Mouse (Mus musculus): Measurements from ENCODE around the gene Phf12. TPM values are rescaled to one million over a fixed set of nuclear protein-coding genes. Genes with fewer than 3 reads are reported as not detected.

Phf12 gene
- polyA plus RNA-seq, 2 experiments, result 18.3 to 81.2 TPM

DNA sequence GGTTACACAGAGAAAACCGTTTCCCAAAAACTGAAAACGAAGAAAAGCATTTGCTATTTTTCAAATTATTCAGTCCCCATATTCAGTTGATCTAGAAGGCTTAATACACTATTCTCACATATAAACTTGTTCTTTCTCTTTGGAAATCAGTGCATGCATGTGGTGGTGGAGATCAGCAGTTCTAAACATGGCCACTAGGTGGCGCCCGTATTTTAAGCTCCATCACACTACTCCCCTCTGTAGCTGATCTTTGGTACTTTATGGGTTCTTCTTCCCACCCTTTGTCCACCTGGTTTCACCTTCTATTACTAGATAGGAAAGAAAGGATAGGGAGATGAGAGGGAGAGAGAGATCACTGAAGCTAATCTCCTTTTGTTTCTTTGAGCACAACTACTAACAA, 37.1 kb downstream of the Phf12 start:
- H3K27me3 ChIP-seq (ENCODE audit: control insufficient read depth, insufficient read depth, low read length), result no peaks in the 10 kb centered on the region
- no peaks in the 10 kb centered on the region for H3K9me3 ChIP-seq (ENCODE audit: control insufficient read depth, low read length)
- no peaks in the 10 kb centered on the region for H3K4me1 ChIP-seq (ENCODE audit: control insufficient read depth, insufficient read depth, low read length)
- no peak overlapping the region for H3K27ac ChIP-seq (replicated peaks; ENCODE audit: low read depth, low read length)
- peak; percentile 81 for DNase-seq (ENCODE audit: low spot score)
- no peak overlapping the region for H3K4me2 ChIP-seq (replicated peaks; ENCODE audit: low read depth, low read length, severe bottlenecking)
- H3K9ac ChIP-seq (ENCODE audit: low read depth, low read length, severe bottlenecking), result no peak overlapping the region
- WGBS, result 30% methylated on average over 4 of the region's 4 CpGs
- peak; percentile 78; the same call in 1 of the 2 replicates for ATAC-seq (ENCODE audit: low FRiP score, low read depth)
- peaks cover 87% of the 10 kb centered on the region for H3K36me3 ChIP-seq (ENCODE audit: control insufficient read depth, insufficient read depth, low read length)
- no peak for TF ChIP-seq POLR2A (IDR thresholded peaks at IDR 0.05; ENCODE audit: borderline replicate concordance, extremely low read depth, insufficient read depth, insufficient read length)
- no peak overlapping the region for H3K4me3 ChIP-seq (replicated peaks; ENCODE audit: low read length)

DNA sequence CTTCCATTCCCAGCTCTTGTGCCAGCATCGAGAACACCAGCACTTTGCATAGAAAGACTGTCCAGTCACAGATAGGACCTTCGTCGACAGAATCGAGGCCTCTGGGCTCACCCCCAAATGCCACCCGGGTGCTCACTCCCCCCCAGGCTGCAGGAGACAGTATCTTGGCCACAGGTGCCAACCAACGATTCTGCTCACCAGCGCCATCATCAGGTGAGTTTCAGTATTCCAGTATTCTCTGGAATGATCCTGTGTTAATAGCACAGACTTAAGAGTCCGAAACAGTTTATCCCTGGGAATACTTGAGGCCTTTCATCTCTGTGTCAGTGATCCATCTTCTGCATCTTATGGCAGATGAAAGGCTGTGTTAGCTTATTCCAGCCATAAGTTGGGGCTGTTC, 41.1 kb downstream of the Phf12 start:
- ATAC-seq (ENCODE audit: low FRiP score, low read depth) (no peak), DNase-seq (ENCODE audit: low spot score) (peak; percentile 13)
- TF ChIP-seq POLR2A (IDR thresholded peaks at IDR 0.05; ENCODE audit: borderline replicate concordance, extremely low read depth, insufficient read depth, insufficient read length), result no peak
- Histone ChIP-seq H3K4me2 (replicated peaks; ENCODE audit: low read depth, low read length, severe bottlenecking) (no peak overlapping the region), H3K27me3 (ENCODE audit: control insufficient read depth, insufficient read depth, low read length) (no peaks in the 10 kb centered on the region), H3K36me3 (ENCODE audit: control insufficient read depth, insufficient read depth, low read length) (peaks cover 87% of the 10 kb centered on the region), H3K9me3 (ENCODE audit: control insufficient read depth, low read length) (no peaks in the 10 kb centered on the region), H3K9ac (ENCODE audit: low read depth, low read length, severe bottlenecking) (no peak overlapping the region), H3K27ac (replicated peaks; ENCODE audit: low read depth, low read length) (no peak overlapping the region), H3K4me3 (replicated peaks; ENCODE audit: low read length) (no peak overlapping the region), H3K4me1 (ENCODE audit: control insufficient read depth, insufficient read depth, low read length) (no peaks in the 10 kb centered on the region)
- 87% methylated on average over 8 of the region's 8 CpGs for WGBS

DNA sequence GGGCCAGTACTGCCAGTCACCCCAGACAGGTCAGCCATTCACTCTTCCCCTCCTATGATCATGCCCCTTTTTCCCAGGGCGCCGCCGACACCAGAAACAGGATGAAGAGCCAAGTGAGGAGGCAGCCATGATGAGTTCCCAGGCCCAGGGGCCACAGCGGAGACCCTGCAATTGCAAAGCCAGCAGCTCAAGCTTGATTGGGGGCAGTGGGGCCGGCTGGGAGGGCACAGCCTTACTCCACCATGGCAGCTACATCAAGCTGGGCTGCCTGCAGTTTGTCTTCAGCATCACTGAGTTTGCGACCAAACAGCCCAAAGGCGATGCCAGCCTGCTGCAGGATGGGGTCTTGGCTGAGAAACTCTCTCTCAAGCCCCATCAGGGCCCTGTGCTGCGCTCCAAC, 46.7 kb downstream of the Phf12 start:
- DNase-seq (ENCODE audit: low spot score), result no peak
- Histone ChIP-seq H3K9ac (ENCODE audit: low read depth, low read length, severe bottlenecking) (no peak overlapping the region), H3K9me3 (ENCODE audit: control insufficient read depth, low read length) (no peaks in the 10 kb centered on the region), H3K4me3 (replicated peaks; ENCODE audit: low read length) (no peak overlapping the region), H3K4me2 (replicated peaks; ENCODE audit: low read depth, low read length, severe bottlenecking) (no peak overlapping the region), H3K4me1 (ENCODE audit: control insufficient read depth, insufficient read depth, low read length) (peaks cover 9% of the 10 kb centered on the region), H3K36me3 (ENCODE audit: control insufficient read depth, insufficient read depth, low read length) (peaks cover 65% of the 10 kb centered on the region), H3K27me3 (ENCODE audit: control insufficient read depth, insufficient read depth, low read length) (no peaks in the 10 kb centered on the region), H3K27ac (replicated peaks; ENCODE audit: low read depth, low read length) (no peak overlapping the region)
- no peak for TF ChIP-seq POLR2A (IDR thresholded peaks at IDR 0.05; ENCODE audit: borderline replicate concordance, extremely low read depth, insufficient read depth, insufficient read length)
- ATAC-seq (ENCODE audit: low FRiP score, low read depth), result no peak
- 83% methylated on average over 8 of the region's 8 CpGs for WGBS

DNA sequence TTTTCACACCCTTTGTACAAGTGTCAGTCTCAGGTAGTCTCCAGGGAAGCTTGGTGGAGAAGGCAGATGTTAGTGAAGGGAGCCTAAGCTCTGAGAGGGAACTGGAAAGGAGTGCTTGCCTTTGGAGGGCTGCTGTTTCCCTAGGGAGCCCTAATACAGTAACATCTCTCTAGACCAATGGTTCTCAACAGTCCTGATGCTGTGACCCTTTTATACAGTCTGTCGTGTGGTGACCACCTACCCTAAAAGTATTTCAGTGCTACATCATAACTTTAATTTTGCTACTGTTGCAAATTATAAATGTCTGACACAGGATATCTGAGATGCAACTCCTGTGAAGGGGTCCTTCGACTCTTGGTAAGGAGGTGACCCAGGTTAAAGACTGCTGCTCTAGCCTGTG, 48.0 kb downstream of the Phf12 start:
- no peak for TF ChIP-seq POLR2A (IDR thresholded peaks at IDR 0.05; ENCODE audit: borderline replicate concordance, extremely low read depth, insufficient read depth, insufficient read length)
- Histone ChIP-seq H3K27ac (replicated peaks; ENCODE audit: low read depth, low read length) (no peak overlapping the region), H3K4me2 (replicated peaks; ENCODE audit: low read depth, low read length, severe bottlenecking) (no peak overlapping the region), H3K36me3 (ENCODE audit: control insufficient read depth, insufficient read depth, low read length) (peaks cover 60% of the 10 kb centered on the region), H3K9me3 (ENCODE audit: control insufficient read depth, low read length) (no peaks in the 10 kb centered on the region), H3K4me3 (replicated peaks; ENCODE audit: low read length) (no peak overlapping the region), H3K9ac (ENCODE audit: low read depth, low read length, severe bottlenecking) (no peak overlapping the region), H3K27me3 (ENCODE audit: control insufficient read depth, insufficient read depth, low read length) (no peaks in the 10 kb centered on the region), H3K4me1 (ENCODE audit: control insufficient read depth, insufficient read depth, low read length) (peaks cover 9% of the 10 kb centered on the region)
- WGBS, result 61% methylated on average over 2 of the region's 2 CpGs
- DNase-seq (ENCODE audit: low spot score), result no peak
- ATAC-seq (ENCODE audit: low FRiP score, low read depth), result no peak

DNA sequence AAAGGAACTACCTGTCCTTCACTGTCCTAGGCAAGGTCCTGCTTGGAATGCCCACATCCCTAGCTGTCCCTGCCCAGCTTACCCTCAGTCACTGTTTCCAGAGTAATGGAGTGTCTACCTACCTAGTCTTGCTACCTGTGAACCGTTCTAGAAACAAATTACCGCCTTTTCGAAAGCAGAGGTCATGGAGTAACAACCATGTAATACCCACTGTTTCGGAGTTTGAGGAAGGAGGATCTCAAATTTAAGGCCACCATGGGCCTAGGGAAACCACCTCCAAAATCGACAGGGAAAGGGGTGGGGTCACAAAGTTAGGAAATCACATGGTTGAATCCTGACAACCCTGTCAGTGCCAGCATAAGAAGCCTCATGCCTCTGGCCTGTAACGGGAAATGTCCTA, 48.8 kb downstream of the Phf12 start:
- DNase-seq (ENCODE audit: low spot score), result no peak
- no peak for TF ChIP-seq POLR2A (IDR thresholded peaks at IDR 0.05; ENCODE audit: borderline replicate concordance, extremely low read depth, insufficient read depth, insufficient read length)
- peak overlapping the region; percentile 72 for H3K4me2 ChIP-seq (replicated peaks; ENCODE audit: low read depth, low read length, severe bottlenecking)
- no peaks in the 10 kb centered on the region for H3K27me3 ChIP-seq (ENCODE audit: control insufficient read depth, insufficient read depth, low read length)
- no peak for ATAC-seq (ENCODE audit: low FRiP score, low read depth)
- H3K4me1 ChIP-seq (ENCODE audit: control insufficient read depth, insufficient read depth, low read length), result peaks cover 9% of the 10 kb centered on the region
- H3K4me3 ChIP-seq (replicated peaks; ENCODE audit: low read length), result peak overlapping the region; percentile 68
- H3K9ac ChIP-seq (ENCODE audit: low read depth, low read length, severe bottlenecking), result no peak overlapping the region
- H3K36me3 ChIP-seq (ENCODE audit: control insufficient read depth, insufficient read depth, low read length), result peaks cover 54% of the 10 kb centered on the region
- 38% methylated on average over 6 of the region's 6 CpGs for WGBS
- peak overlapping the region; percentile 26; the same call in 1 of the 2 replicates for H3K27ac ChIP-seq (replicated peaks; ENCODE audit: low read depth, low read length)
- no peaks in the 10 kb centered on the region for H3K9me3 ChIP-seq (ENCODE audit: control insufficient read depth, low read length)

Data from limb, embryonic 14.5 days (tissue).